Mouse (Mus musculus): Measurements from ENCODE around the gene Epn2.

- TF ChIP-seq CTCF (IDR thresholded peaks at IDR 0.05; ENCODE audit: insufficient read depth, low read length) = no peak
- TF ChIP-seq POLR2A (IDR thresholded peaks at IDR 0.05; ENCODE audit: borderline replicate concordance, extremely low read depth, low read depth, low read length) = no peak
These were observed 59.9 kb downstream of the Epn2 start for GRCm38 (mm10) chr11:61519484-61520107.

All from lung, adult 2 months (tissue).